Mouse (Mus musculus) liver, adult 2 months (tissue): ENCODE data around the gene Reck. TPM values are rescaled to one million over a fixed set of nuclear protein-coding genes. Genes with fewer than 3 reads are reported as not detected.

ENCODE experiments used
- DNase-seq: peaks from one replicate; pipeline ENCODE4 v3.0.0-alpha.2; 2011; ENCODE audit warnings: low read depth, low spot score; ENCODE audit errors: extremely low read depth
- H3K27ac ChIP-seq: fragments of 200-500 bp; replicated peaks from 2 replicates; pipeline ENCODE4 v1.5.1; 2012; ENCODE audit warnings: low read depth, mild to moderate bottlenecking, control low read depth, inconsistent platforms, low read length; ENCODE audit not compliant: insufficient read depth
- H3K27me3 ChIP-seq: fragments of 200-500 bp; 2 replicates; pipeline ENCODE4 v1.6.1; 2012; ENCODE audit warnings: mild to moderate bottlenecking, moderate library complexity, low read length, inconsistent platforms; ENCODE audit not compliant: control insufficient read depth, insufficient read depth
- H3K36me3 ChIP-seq: fragments of 200-500 bp; 2 replicates; pipeline ENCODE4 v1.6.1; 2012; ENCODE audit warnings: low read length, inconsistent platforms; ENCODE audit not compliant: control insufficient read depth, insufficient read depth
- H3K4me1 ChIP-seq: fragments of 200-500 bp; 2 replicates; pipeline ENCODE4 v1.6.1; 2011; ENCODE audit warnings: low read length; ENCODE audit not compliant: control insufficient read depth, insufficient read depth
- H3K4me3 ChIP-seq: fragments of 200-500 bp; 2 replicates; pipeline ENCODE4 v1.5.1; 2011; ENCODE audit warnings: low read depth, mild to moderate bottlenecking, control low read depth, low read length, moderate library complexity; ENCODE audit not compliant: insufficient read depth
- H3K79me2 ChIP-seq: fragments of 200-500 bp; 2 replicates; pipeline ENCODE4 v1.6.1; 2012; ENCODE audit warnings: inconsistent platforms, mild to moderate bottlenecking, low read length, moderate library complexity; ENCODE audit not compliant: control insufficient read depth, insufficient read depth
- H3K9ac ChIP-seq: fragments of 200-500 bp; 2 replicates; pipeline ENCODE4 v1.6.1; 2012; ENCODE audit warnings: low read depth, mild to moderate bottlenecking, control low read depth, inconsistent platforms, low read length
- CTCF ChIP-seq: fragments of 200-500 bp; IDR thresholded peaks from 2 replicates; pipeline ENCODE4 v1.5.1; 2011; ENCODE audit warnings: low read depth, low read length, control low read depth
- POLR2A ChIP-seq: fragments of 200-500 bp; IDR thresholded peaks from 2 replicates; pipeline ENCODE4 v1.6.1; 2011; ENCODE audit warnings: low read length, control low read depth; ENCODE audit not compliant: insufficient read depth; ENCODE audit errors: extremely low read depth
- WGBS: fragments of 180-500 bp; shearing (Covaris S2); methylation state at CpG from one replicate; pipeline ENCODE4 v1.1.7; 2018; 5-methylcytosine and 5-hydroxymethylcytosine counted together
- polyA plus RNA-seq: library from polyadenylated mRNA; depleted of rRNA; stranded (reverse); fragments of >200 nt; gene quantifications from 2 replicates; pipeline ENCODE4 v1.2.3, GENCODE M21; 2012; rRNA removed
- total RNA-seq: library from RNA; depleted of rRNA; stranded (reverse); fragments of >200 nt; gene quantifications from 2 replicates; pipeline ENCODE4 v1.2.3, GENCODE M21; 2014; rRNA removed

Reck gene
- total and polyA plus RNA-seq, 2 experiments, result 2.2 to 2.6 TPM

- Histone ChIP-seq H3K36me3 (no peaks in the 10 kb centered on the region), H3K9ac (no peak overlapping the region), H3K79me2 (no peaks in the 10 kb centered on the region), H3K4me1 (no peaks in the 10 kb centered on the region), H3K4me3 (no peak overlapping the region), H3K27me3 (no peaks in the 10 kb centered on the region), H3K27ac (no peak overlapping the region)
- WGBS, result 94% methylated on average over 22 of the region's 22 CpGs
- TF ChIP-seq POLR2A, result no peak
- TF ChIP-seq CTCF, result no peak
- no peak for DNase-seq
These were observed 108.4 kb downstream of the Reck start for GRCm38 (mm10) chr4:43983756-43984155.

- Histone ChIP-seq H3K27ac (no peak overlapping the region), H3K36me3 (no peaks in the 10 kb centered on the region), H3K4me3 (no peak overlapping the region), H3K4me1 (no peaks in the 10 kb centered on the region), H3K27me3 (no peaks in the 10 kb centered on the region), H3K79me2 (no peaks in the 10 kb centered on the region), H3K9ac (no peak overlapping the region)
- no peak for TF ChIP-seq CTCF
- no peak for DNase-seq
- WGBS, result 89% methylated on average over 19 of the region's 19 CpGs
These were observed 109.0 kb downstream of the Reck start for GRCm38 (mm10) chr4:43984326-43984725.

GRCm38 (mm10) chr4:43988976-43989375 lies 113.6 kb downstream of the Reck start:
- no peak for DNase-seq
- H3K36me3 ChIP-seq, result no peaks in the 10 kb centered on the region
- no peaks in the 10 kb centered on the region for H3K4me1 ChIP-seq
- no peak overlapping the region for H3K9ac ChIP-seq
- no peaks in the 10 kb centered on the region for H3K79me2 ChIP-seq
- H3K27me3 ChIP-seq, result no peaks in the 10 kb centered on the region
- WGBS, result 95% methylated on average over 3 of the region's 3 CpGs
- TF ChIP-seq CTCF (no peak), POLR2A (no peak)
- no peak overlapping the region for H3K4me3 ChIP-seq
- H3K27ac ChIP-seq, result no peak overlapping the region

GRCm38 (mm10) chr4:43993072-43993471 lies 117.7 kb downstream of the Reck start:
- H3K27me3 ChIP-seq, result no peaks in the 10 kb centered on the region
- 94% methylated on average over 11 of the region's 11 CpGs for WGBS
- H3K4me1 ChIP-seq, result no peaks in the 10 kb centered on the region
- TF ChIP-seq CTCF, result no peak
- TF ChIP-seq POLR2A, result no peak
- no peaks in the 10 kb centered on the region for H3K36me3 ChIP-seq
- no peak for DNase-seq
- H3K9ac ChIP-seq, result no peak overlapping the region
- H3K27ac ChIP-seq, result no peak overlapping the region
- no peak overlapping the region for H3K4me3 ChIP-seq
- no peaks in the 10 kb centered on the region for H3K79me2 ChIP-seq

GRCm38 (mm10) chr4:43994342-43994741 lies 119.0 kb downstream of the Reck start:
- no peak overlapping the region for H3K4me3 ChIP-seq
- H3K27me3 ChIP-seq, result no peaks in the 10 kb centered on the region
- no peak for DNase-seq
- no peak overlapping the region for H3K27ac ChIP-seq
- WGBS, result 78% methylated on average over 2 of the region's 2 CpGs
- no peaks in the 10 kb centered on the region for H3K4me1 ChIP-seq
- no peaks in the 10 kb centered on the region for H3K79me2 ChIP-seq
- H3K36me3 ChIP-seq, result no peaks in the 10 kb centered on the region
- no peak overlapping the region for H3K9ac ChIP-seq
- TF ChIP-seq POLR2A, result no peak
- TF ChIP-seq CTCF, result no peak

Other genes with a start within 250 kb of the Reck start
- 22.9 and 29.2 TPM in 2 replicates for gene Npr2, start 243.6 kb upstream of the Reck start, total RNA-seq
- gene Npr2, start 243.6 kb upstream of the Reck start, polyA plus RNA-seq, result 24.1 and 39.1 TPM in 2 replicates
- gene Spag8, start 221.9 kb upstream of the Reck start, total RNA-seq, result 0.47 and 0.55 TPM in 2 replicates
- gene Spag8, start 221.9 kb upstream of the Reck start, polyA plus RNA-seq, result 0.83 and 1.1 TPM in 2 replicates
- gene Hint2, start 219.1 kb upstream of the Reck start, total RNA-seq, result 202 and 236 TPM in 2 replicates
- 215 and 231 TPM in 2 replicates for gene Hint2, start 219.1 kb upstream of the Reck start, polyA plus RNA-seq
- gene Tmem8b, start 206.6 kb upstream of the Reck start, total RNA-seq, result 0.46 and 0.81 TPM in 2 replicates
- gene Tmem8b, start 206.6 kb upstream of the Reck start, polyA plus RNA-seq, result 1.8 and 1.9 TPM in 2 replicates
- not detected in 2 replicates for gene Fam221b, start 206.4 kb upstream of the Reck start, total RNA-seq
- gene Fam221b, start 206.4 kb upstream of the Reck start, polyA plus RNA-seq, result 0.02 TPM in 1 of 2 replicates, not detected in the other
- not detected in 2 replicates for gene Olfr70, start 174.7 kb upstream of the Reck start, total RNA-seq
- gene Olfr70, start 174.7 kb upstream of the Reck start, polyA plus RNA-seq, result not detected in 2 replicates
- gene Olfr71, start 165.3 kb upstream of the Reck start, total RNA-seq, result not detected in 2 replicates
- not detected in 2 replicates for gene Olfr71, start 165.3 kb upstream of the Reck start, polyA plus RNA-seq
- gene Hrct1, start 148.3 kb upstream of the Reck start, total RNA-seq, result 0.09 and 0.13 TPM in 2 replicates
- gene Hrct1, start 148.3 kb upstream of the Reck start, polyA plus RNA-seq, result 0.07 and 0.21 TPM in 2 replicates
- gene Spaar, start 145.5 kb upstream of the Reck start, total RNA-seq, result 0.07 and 0.18 TPM in 2 replicates
- 0.07 and 0.12 TPM in 2 replicates for gene Spaar, start 145.5 kb upstream of the Reck start, polyA plus RNA-seq
- gene Olfr159, start 104.5 kb upstream of the Reck start, total RNA-seq, result not detected in 2 replicates
- gene Olfr159, start 104.5 kb upstream of the Reck start, polyA plus RNA-seq, result not detected in 2 replicates
- gene Olfr156, start 51.6 kb upstream of the Reck start, total RNA-seq, result not detected in 2 replicates
- gene Olfr156, start 51.6 kb upstream of the Reck start, polyA plus RNA-seq, result not detected in 2 replicates
- not detected in 2 replicates for gene Olfr157, start 35.3 kb upstream of the Reck start, total RNA-seq
- not detected in 2 replicates for gene Olfr157, start 35.3 kb upstream of the Reck start, polyA plus RNA-seq
- not detected in 2 replicates for gene Olfr155, start 24.0 kb upstream of the Reck start, total RNA-seq
- not detected in 2 replicates for gene Olfr155, start 24.0 kb upstream of the Reck start, polyA plus RNA-seq
- 0.83 and 2.0 TPM in 2 replicates for gene Glipr2, start 81.9 kb downstream of the Reck start, total RNA-seq
- 0.67 and 1.2 TPM in 2 replicates for gene Glipr2, start 81.9 kb downstream of the Reck start, polyA plus RNA-seq
- gene Ccin, start 108.0 kb downstream of the Reck start, total RNA-seq, result not detected in 2 replicates
- gene Ccin, start 108.0 kb downstream of the Reck start, polyA plus RNA-seq, result not detected in 2 replicates
- gene Clta, start 128.9 kb downstream of the Reck start, total RNA-seq, result 166 and 191 TPM in 2 replicates
- gene Clta, start 128.9 kb downstream of the Reck start, polyA plus RNA-seq, result 116 and 154 TPM in 2 replicates
- 318 and 329 TPM in 2 replicates for gene Gne, start 208.6 kb downstream of the Reck start, total RNA-seq
- 85.5 and 87.9 TPM in 2 replicates for gene Gne, start 208.6 kb downstream of the Reck start, polyA plus RNA-seq